Mouse (Mus musculus) limb, embryonic 15.5 days (tissue): ENCODE measurements around the gene Artn. TPM values are rescaled to one million over a fixed set of nuclear protein-coding genes. Genes with fewer than 3 reads are reported as not detected.
A peak's percentile ranks its signal among the peaks of the same experiment; 100 is the strongest.

Source experiments
- ATAC-seq: fragments of 200-750 bp; cut with Nextera tagmentation; 2 replicates; pipeline ENCODE4 v1.8.0; 2017; ENCODE audit warnings: low read depth, moderate TSS enrichment; ENCODE audit not compliant: insufficient number of reproducible peaks, low FRiP score, low TSS enrichment
- H3K27ac ChIP-seq: fragments of 300-500 bp; sonication (generic); 2 replicates; pipeline ENCODE4 v1.5.1; 2015; ENCODE audit warnings: moderate library complexity, mild to moderate bottlenecking, inconsistent platforms
- H3K27me3 ChIP-seq: fragments of 300-500 bp; sonication (generic); 2 replicates; pipeline ENCODE4 v1.6.1; 2015; ENCODE audit warnings: inconsistent platforms
- H3K36me3 ChIP-seq: fragments of 300-500 bp; sonication (generic); 2 replicates; pipeline ENCODE4 v1.6.1; 2015; ENCODE audit warnings: inconsistent platforms
- H3K4me1 ChIP-seq: fragments of 300-500 bp; sonication (generic); 2 replicates; pipeline ENCODE4 v1.6.1; 2015; ENCODE audit warnings: inconsistent platforms
- H3K4me2 ChIP-seq: fragments of 300-500 bp; sonication (generic); 2 replicates; pipeline ENCODE4 v1.6.1; 2015; ENCODE audit warnings: mild to moderate bottlenecking, inconsistent platforms
- H3K4me3 ChIP-seq: fragments of 300-500 bp; sonication (generic); 2 replicates; pipeline ENCODE4 v1.5.1; 2015; ENCODE audit warnings: mild to moderate bottlenecking, inconsistent platforms
- H3K9ac ChIP-seq: fragments of 300-500 bp; sonication (generic); 2 replicates; pipeline ENCODE4 v1.6.1; 2015; ENCODE audit warnings: inconsistent platforms
- H3K9me3 ChIP-seq: fragments of 300-500 bp; sonication (generic); 2 replicates; pipeline ENCODE4 v1.6.1; 2016; ENCODE audit warnings: inconsistent platforms
- WGBS: fragments of 180-500 bp; shearing (Covaris S2); methylation state at CpG from one replicate; pipeline ENCODE4 v1.1.7; 2015; 5-methylcytosine and 5-hydroxymethylcytosine counted together
- polyA plus RNA-seq: library from polyadenylated mRNA; unstranded; fragments of >200 nt; fragmentation: Nextera tagmentation; extraction: Ambion mirVana; gene quantifications from 2 replicates; pipeline ENCODE4 v1.2.1, GENCODE M21; 2015

Artn gene
- polyA plus RNA-seq, 1 experiment from 2014 or later, result 5.7 TPM

DNA sequence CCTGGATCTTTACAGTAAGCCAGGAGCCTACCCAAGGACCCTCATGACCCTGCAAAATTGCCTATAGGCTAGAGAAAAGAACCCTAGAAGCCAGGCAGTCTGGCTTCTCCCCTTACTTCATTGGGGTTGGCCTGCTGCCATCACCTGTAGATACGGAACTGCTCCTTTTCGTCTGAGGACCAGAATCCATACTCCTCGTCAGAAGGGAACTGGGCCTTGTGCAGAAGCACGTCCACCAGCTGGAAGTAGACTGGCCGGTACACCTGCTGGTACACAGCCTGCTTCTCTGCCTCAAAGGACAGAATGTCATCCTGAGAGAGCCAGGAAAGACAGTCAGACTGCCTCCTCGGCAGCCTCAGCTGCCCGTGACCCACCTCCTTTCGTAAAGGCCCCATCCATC is 24.8 kb downstream of the Artn start:
- WGBS, result 86% methylated on average over 8 of the region's 8 CpGs
- peaks cover 70% of the 10 kb centered on the region for H3K36me3 ChIP-seq

DNA sequence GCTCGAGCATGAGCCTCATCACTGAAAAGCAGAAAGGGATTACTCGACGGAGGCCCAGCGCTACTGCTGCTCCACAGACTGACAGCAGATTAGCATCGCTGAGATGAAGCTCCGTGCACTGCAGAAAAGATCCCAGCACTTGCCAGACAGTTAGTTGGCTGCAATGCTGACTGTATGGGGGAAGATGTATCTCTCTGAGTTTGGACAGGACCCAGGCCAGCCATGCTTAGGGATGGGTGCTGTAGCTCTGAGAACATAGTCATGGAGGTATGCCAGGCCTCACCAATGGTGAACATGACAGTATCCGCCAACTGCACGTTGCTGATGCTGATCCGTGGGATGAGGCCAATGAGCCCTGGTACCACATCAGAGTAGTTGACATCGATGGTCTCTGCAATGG is 25.5 kb downstream of the Artn start:
- Histone ChIP-seq H3K36me3 (peaks cover 76% of the 10 kb centered on the region), H3K4me1 (peaks cover 2% of the 10 kb centered on the region; the same call in 1 of the 2 replicates), H3K27ac (no peak overlapping the region), H3K4me2 (no peak overlapping the region), H3K27me3 (no peaks in the 10 kb centered on the region), H3K9ac (no peak overlapping the region), H3K9me3 (no peaks in the 10 kb centered on the region), H3K4me3 (no peak overlapping the region)
- no peak for ATAC-seq
- 93% methylated on average over 10 of the region's 10 CpGs for WGBS

More for the DNA sequence above, 24.8 kb downstream of the Artn start:
- Histone ChIP-seq H3K4me1 (peaks cover 5% of the 10 kb centered on the region; the same call in 1 of the 2 replicates), H3K9me3 (no peaks in the 10 kb centered on the region), H3K9ac (no peak overlapping the region), H3K4me2 (no peak overlapping the region), H3K27ac (no peak overlapping the region), H3K27me3 (no peaks in the 10 kb centered on the region), H3K4me3 (no peak overlapping the region)
- no peak for ATAC-seq

DNA sequence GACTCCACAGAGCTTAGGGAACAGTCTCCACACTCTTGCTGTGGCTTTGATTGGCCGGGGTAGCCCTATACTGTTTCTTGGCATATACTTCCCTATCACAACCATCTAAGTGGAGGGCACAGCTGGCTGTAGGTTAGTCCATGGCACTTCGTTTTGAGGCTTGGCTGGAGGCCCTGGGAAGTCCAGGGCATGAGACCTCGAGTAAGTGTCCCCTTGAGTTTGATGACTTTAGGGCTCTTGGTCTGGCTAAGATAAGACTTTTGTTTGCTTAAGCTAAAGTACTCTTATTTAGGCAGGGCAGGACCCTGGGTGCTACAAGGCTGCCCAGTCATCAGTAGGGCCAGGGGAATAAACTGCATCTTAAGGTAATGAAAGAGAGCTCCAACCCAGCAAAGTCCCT is 31.5 kb downstream of the Artn start:
- Histone ChIP-seq H3K27ac (no peak overlapping the region), H3K36me3 (peaks cover 93% of the 10 kb centered on the region), H3K9ac (no peak overlapping the region), H3K27me3 (no peaks in the 10 kb centered on the region), H3K4me3 (no peak overlapping the region), H3K9me3 (no peaks in the 10 kb centered on the region), H3K4me2 (no peak overlapping the region), H3K4me1 (no peaks in the 10 kb centered on the region)
- ATAC-seq, result no peak
- WGBS, result 78% methylated on average over 3 of the region's 3 CpGs

DNA sequence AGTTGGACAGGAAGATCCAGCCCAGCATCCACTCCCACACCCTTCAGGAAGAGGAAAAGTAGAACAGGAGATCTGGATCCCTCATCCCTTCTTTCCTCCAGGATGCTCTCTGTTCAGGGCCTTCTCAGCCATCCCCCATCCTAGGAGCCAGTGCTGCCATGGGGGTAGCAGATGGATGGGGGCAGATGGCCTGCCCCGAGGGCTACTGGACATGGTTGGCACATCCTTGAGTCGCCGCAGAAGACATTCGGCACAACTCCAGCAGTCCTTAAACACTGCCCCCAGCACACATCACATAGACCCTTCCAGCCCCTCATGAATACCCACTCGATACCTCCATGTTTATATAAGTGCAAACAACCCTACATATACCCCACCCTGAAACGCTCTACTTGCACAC is 33.5 kb downstream of the Artn start:
- Histone ChIP-seq H3K4me2 (no peak overlapping the region), H3K9me3 (no peaks in the 10 kb centered on the region), H3K27ac (no peak overlapping the region), H3K4me3 (no peak overlapping the region), H3K36me3 (peaks cover 72% of the 10 kb centered on the region), H3K9ac (no peak overlapping the region), H3K27me3 (no peaks in the 10 kb centered on the region), H3K4me1 (peaks cover 9% of the 10 kb centered on the region)
- WGBS, result 92% methylated on average over 6 of the region's 6 CpGs
- no peak for ATAC-seq

DNA sequence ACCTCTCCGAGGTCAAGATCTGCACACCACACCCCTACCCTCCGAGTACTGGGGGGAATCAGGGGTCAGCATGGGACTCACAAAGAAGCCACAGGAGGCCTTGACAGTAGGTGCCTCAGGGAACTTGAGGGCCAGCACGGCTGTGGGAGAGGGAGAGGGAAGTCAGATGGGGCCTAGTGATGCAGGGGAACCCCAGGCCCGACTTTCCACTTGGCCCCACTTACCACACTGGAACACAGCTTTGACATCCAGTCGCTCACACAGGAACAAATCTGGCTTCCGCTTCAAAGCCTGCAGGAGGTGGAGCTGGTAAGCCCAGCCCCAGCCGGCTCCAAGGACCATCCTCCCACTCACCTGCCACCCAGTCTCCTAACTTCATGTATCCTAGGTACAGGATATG is 34.2 kb downstream of the Artn start:
- H3K4me1 ChIP-seq, result peaks cover 14% of the 10 kb centered on the region
- no peak overlapping the region for H3K9ac ChIP-seq
- 79% methylated on average over 7 of the region's 7 CpGs for WGBS
- peaks cover 65% of the 10 kb centered on the region for H3K36me3 ChIP-seq
- ATAC-seq, result no peak
- H3K4me3 ChIP-seq, result no peak overlapping the region
- H3K27me3 ChIP-seq, result no peaks in the 10 kb centered on the region
- no peaks in the 10 kb centered on the region for H3K9me3 ChIP-seq
- H3K27ac ChIP-seq, result no peak overlapping the region
- H3K4me2 ChIP-seq, result no peak overlapping the region

DNA sequence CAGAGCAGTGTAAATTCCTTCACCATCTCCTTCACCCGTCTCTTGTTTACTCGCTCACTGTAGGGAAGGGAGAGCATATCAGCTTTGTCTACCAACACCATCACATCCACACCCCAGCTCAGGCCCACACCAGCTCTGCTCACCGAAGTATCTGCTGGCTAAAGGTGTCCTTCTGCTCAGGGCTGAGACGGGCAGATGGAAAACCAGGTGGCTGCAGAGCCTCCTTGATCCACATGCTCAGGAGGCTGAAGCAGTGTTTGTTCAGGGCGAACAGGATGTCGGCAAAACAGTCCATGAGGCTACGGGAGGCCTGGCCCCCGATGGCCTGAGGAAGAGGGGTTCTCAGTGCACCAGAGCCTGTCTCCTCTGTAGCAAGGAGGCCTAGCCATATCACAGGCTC is 35.0 kb downstream of the Artn start:
- Histone ChIP-seq H3K4me3 (no peak overlapping the region), H3K4me2 (no peak overlapping the region), H3K9ac (no peak overlapping the region), H3K4me1 (peaks cover 14% of the 10 kb centered on the region), H3K36me3 (peaks cover 59% of the 10 kb centered on the region), H3K27me3 (no peaks in the 10 kb centered on the region), H3K9me3 (no peaks in the 10 kb centered on the region), H3K27ac (no peak overlapping the region)
- no peak for ATAC-seq
- WGBS, result 88% methylated on average over 8 of the region's 8 CpGs

DNA sequence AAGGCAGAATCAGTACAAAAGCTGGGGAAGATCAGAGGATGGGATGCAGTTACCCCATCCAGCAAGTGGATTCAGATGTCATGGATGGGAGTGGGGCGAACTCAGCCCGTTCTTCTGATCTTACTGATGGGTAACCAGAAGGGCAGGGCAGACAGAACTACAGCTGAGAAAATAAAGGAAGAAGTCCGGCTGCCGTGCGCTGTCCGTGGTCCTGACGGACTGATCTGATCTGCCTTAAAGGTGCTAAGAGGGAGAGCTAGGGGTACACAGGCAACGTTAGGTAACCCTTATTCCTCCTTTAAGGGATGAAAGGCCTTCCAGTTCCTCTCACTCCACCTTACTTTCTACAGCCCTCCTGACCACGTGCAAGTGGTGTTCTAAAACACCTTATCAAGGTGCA is 36.2 kb downstream of the Artn start:
- no peak overlapping the region for H3K9ac ChIP-seq
- no peak overlapping the region for H3K4me3 ChIP-seq
- no peaks in the 10 kb centered on the region for H3K9me3 ChIP-seq
- H3K36me3 ChIP-seq, result peaks cover 54% of the 10 kb centered on the region
- ATAC-seq, result no peak
- H3K4me1 ChIP-seq, result peaks cover 14% of the 10 kb centered on the region
- H3K27me3 ChIP-seq, result no peaks in the 10 kb centered on the region
- H3K4me2 ChIP-seq, result no peak overlapping the region
- WGBS, result 15% methylated on average over 9 of the region's 9 CpGs
- no peak overlapping the region for H3K27ac ChIP-seq

DNA sequence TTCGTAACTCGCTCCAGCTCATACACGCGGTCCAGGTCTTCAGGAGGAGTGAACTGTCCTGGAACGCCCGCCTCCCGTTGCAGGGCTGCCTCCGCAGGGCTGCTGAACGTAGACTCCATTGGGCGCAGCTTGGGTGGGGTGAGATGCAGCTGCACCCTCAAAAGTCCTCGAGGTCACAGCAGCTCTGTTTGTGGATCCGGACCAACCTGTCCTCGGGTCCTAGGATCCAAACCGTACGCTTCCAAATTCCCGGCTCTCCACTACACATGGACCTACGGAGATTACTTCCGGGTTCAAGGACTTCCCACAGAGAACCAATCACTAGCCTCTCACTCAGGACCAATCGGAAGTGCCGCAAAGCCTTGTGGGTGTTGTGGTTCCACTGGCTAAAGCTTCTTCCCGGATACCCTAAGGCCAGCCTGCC is 37.8 kb downstream of the Artn start, which contains the start of gene Dph2:
Gene Dph2, minus strand, starts transcription at position 295 of the 424 bp plus-strand sequence.
- Histone ChIP-seq H3K4me3 (peak within 1 kb of the TSS; percentile 81), H3K9ac (peak within 1 kb of the TSS; percentile 47; the same call in 1 of the 2 replicates), H3K27ac (no peak within 1 kb of the TSS), H3K4me2 (peak within 1 kb of the TSS; percentile 91), H3K4me1 (peaks cover 20% of the 10 kb centered on the region), H3K9me3 (no peaks in the 10 kb centered on the region), H3K27me3 (no peaks in the 10 kb centered on the region), H3K36me3 (peaks cover 39% of the 10 kb centered on the region)
- ATAC-seq, result peak; percentile 87
- under 1% methylated on average over 21 of the region's 21 CpGs for WGBS

DNA sequence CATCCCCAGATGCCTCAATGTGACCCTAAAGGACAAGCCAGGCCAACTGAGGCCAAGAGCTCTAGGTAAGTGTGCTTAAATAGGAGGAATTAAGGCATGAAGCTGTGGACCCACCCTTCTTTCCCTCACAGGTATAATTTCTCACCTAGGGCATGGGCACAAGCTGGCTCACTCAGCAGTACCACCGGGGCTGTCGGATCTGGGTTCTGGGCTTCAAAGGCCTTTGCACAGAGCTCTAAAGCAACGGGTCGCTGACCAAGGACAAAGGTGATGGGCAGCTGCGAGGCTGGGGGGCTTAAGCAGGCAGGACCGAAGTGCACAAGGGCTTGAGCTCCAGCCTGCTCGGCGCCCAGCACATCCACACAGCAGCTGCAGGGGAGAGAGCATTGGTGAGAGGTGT is 38.8 kb downstream of the Artn start:
- ATAC-seq, result no peak
- Histone ChIP-seq H3K4me2 (peak overlapping the region; percentile 91), H3K27me3 (no peaks in the 10 kb centered on the region), H3K9me3 (no peaks in the 10 kb centered on the region), H3K4me1 (peaks cover 29% of the 10 kb centered on the region), H3K27ac (no peak overlapping the region), H3K9ac (no peak overlapping the region), H3K36me3 (peaks cover 29% of the 10 kb centered on the region), H3K4me3 (peak overlapping the region; percentile 81; the same call in 1 of the 2 replicates)
- 89% methylated on average over 8 of the region's 8 CpGs for WGBS

DNA sequence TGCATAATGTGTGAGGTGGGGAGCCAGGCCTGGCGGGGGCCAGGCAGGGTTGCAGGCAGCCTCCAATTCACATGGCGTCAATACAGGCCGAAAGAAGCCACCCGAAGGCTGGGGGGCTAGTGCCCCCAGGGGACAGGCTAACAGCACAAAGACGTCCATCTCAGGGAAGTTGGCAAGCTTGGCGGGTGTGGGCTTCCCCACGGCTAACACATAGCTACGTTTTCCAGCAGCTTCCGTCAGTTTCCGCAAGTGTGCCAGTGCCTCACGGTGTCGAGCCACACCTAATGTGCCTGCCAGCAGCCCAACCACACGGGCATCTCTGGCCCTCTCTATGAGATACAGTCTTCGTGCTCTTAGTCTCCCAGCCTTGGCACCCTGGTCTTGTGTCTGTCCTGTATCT is 39.5 kb downstream of the Artn start:
- Histone ChIP-seq H3K27ac (no peak overlapping the region), H3K4me3 (no peak overlapping the region), H3K9ac (no peak overlapping the region), H3K27me3 (no peaks in the 10 kb centered on the region), H3K4me1 (peaks cover 29% of the 10 kb centered on the region), H3K36me3 (peaks cover 29% of the 10 kb centered on the region), H3K9me3 (no peaks in the 10 kb centered on the region), H3K4me2 (no peak overlapping the region)
- ATAC-seq, result no peak
- 93% methylated on average over 14 of the region's 14 CpGs for WGBS

DNA sequence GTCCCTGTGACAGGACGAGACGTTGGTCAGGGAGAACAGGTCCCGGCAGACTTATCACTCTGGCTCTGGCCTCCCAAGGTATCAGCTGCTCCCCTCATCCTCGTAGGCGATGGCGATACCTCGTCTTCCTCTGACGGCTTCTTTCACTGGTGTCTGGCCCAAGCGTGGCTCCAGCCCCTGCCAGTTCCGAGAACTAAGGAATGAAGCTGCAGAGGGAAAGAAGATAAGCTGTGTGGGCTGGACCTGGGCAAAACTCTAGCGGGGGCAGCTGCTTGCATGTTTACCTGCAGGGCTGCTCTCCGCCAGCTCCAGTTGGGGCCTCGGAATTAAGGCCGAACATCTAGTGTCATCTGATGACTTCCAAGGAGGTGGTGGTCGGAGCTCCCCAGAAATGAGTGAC is 40.1 kb downstream of the Artn start:
- 91% methylated on average over 15 of the region's 15 CpGs for WGBS
- Histone ChIP-seq H3K4me2 (no peak overlapping the region), H3K4me1 (peaks cover 30% of the 10 kb centered on the region), H3K9me3 (no peaks in the 10 kb centered on the region), H3K27me3 (no peaks in the 10 kb centered on the region), H3K27ac (no peak overlapping the region), H3K36me3 (peaks cover 29% of the 10 kb centered on the region), H3K4me3 (no peak overlapping the region), H3K9ac (no peak overlapping the region)
- ATAC-seq, result no peak

DNA sequence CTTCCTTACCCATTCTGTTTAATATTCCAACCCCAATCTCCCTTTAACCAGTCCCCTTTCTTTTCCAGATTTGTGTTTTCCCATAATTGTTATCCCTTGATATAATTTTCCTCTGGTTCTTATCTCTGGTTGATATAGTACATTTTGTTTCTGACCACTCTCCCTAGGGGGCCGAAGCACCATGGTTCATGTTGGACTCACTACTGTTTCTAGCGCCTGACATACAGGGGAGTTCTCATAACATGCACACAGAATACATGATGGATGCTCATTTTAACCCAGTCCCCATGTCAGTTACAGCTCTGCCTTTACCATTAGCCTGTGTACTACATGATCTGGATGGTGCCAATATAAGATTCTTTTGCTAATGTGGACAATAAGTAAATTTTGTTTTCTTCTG is 41.6 kb downstream of the Artn start:
- Histone ChIP-seq H3K27me3 (no peaks in the 10 kb centered on the region), H3K4me1 (peaks cover 41% of the 10 kb centered on the region), H3K4me3 (no peak overlapping the region; the same call in 1 of the 2 replicates), H3K4me2 (no peak overlapping the region), H3K9me3 (no peaks in the 10 kb centered on the region), H3K9ac (no peak overlapping the region), H3K27ac (no peak overlapping the region), H3K36me3 (peaks cover 26% of the 10 kb centered on the region)
- no peak for ATAC-seq
- 75% methylated on average over 2 of the region's 2 CpGs for WGBS

DNA sequence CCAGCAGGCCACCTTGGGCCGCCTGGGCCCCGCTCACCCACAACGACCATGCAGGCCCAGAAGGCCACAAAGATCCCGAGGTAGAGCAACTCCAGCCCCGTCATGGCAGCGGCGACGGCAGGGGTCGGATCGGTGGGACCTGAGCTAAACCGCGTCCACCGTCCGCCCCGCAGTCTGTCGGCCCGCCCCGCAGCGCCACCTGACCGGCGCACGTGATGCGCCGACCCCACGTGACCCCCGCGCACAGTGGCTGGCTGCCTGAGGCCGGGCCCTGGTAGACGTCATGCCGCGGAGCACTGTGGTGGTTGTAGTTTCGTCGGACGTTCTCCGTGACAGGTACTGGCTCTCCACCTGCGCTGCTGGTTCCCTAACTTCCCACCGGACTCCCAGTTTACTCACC is 42.4 kb downstream of the Artn start, which contains the start of gene Atp6v0b:
Gene Atp6v0b, minus strand, starts transcription at position 201 of the 400 bp plus-strand sequence.
- Histone ChIP-seq H3K4me3 (peak within 1 kb of the TSS; percentile 94), H3K36me3 (peaks cover 26% of the 10 kb centered on the region), H3K4me1 (peaks cover 47% of the 10 kb centered on the region), H3K4me2 (peak within 1 kb of the TSS; percentile 94), H3K9me3 (no peaks in the 10 kb centered on the region), H3K27ac (peak within 1 kb of the TSS; percentile 71), H3K9ac (peak within 1 kb of the TSS; percentile 86), H3K27me3 (no peaks in the 10 kb centered on the region)
- WGBS, result under 1% methylated on average over 37 of the region's 37 CpGs
- ATAC-seq, result peak; percentile 82
